Mouse (Mus musculus): ENCODE results near the gene Tsen2.
A peak's percentile ranks its signal among the peaks of the same experiment; 100 is the strongest.

The Tsen2 gene

DNA sequence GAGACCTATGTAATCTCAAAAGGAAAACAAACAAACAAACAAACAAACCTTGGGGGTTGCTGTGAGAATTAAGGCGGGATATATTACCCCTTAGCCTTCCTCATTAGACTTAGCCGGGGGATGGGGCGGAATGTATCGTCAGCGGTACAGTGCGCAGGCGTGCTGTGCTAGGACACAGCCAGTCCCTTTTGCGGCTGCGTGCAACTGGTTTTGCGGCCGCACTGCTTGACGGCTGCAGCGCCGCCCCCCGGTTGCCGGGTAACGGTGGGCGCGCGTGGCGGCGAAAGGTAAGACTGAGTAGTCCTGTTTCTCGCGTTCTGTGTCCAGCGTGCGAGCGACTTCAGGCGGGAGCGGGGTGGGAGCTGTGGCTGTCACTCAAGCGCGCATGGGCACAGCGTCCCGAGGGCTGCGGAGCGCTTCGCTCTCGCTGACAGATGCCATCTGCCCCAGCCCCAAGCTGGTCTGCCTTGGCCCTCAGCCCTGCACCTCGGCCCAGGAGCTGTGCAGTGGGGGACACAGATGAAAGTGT, at the start of gene Tsen2:
Gene Tsen2 (plus strand): TSS at position 223 of the 529 bp plus-strand sequence.
- peak; percentile 96 for DNase-seq (ENCODE audit: extremely low spot score)

DNA sequence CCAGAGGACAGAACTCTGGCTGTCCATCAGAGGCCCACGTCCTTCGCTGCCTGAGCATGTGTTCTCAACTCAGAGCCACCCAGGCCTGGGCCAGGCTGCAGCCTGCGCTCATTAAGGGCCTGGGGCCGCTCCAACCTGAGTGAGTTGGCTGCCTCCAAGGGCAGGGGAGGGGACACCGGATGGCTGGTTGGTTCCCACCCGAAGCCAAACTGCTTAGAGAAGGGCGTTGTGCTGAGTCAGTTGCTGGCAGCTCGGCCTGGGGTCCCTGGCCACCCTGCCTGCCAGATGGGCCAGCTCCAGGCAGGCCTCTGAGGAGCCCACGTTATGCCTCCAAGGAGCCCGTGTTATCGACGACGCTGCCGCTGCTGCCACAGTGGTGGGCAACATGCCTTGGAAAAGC, 44.9 kb upstream of the Tsen2 start:
- DNase-seq (ENCODE audit: extremely low spot score), result no peak

DNA sequence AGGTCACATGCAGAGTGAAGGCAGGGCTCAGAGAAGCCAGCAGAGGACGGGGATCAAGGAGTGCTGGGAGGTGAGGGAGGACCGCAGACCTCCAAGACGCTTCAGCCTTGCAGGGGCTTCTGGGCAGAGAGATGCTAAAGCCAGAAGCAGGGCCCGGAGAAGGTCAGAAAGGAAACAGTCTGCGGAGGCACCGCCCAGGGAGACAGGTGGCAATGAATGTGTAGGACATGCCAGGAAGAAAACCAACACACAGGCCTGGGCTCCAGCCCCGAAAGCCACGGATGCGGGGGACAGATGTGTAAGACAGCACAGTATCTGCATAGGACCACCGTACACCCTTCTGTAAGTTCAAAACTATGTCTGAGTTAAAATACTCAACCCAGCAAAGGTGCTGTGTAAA, 44.2 kb upstream of the Tsen2 start:
- no peak for DNase-seq (ENCODE audit: extremely low spot score)

DNA sequence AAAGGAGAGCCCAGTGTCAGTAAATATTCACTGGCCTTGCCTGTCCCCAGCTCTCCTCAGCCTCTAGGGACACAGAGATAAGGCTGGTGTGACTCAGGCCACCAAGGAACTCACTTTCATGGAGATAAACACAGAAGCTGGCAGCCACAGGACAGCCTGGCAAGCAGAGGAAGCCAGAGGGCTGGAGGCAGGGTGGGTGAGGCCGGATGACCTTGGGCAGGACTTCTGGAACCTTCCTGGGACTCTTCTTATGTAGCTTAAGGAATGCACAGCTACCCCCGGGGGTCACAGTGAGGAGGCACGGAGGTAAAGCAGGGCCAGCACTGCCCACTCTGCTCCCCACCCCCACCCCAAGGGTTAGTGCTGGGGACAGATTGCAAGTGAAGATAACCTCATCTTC, 43.3 kb upstream of the Tsen2 start:
- DNase-seq (ENCODE audit: extremely low spot score), result no peak

DNA sequence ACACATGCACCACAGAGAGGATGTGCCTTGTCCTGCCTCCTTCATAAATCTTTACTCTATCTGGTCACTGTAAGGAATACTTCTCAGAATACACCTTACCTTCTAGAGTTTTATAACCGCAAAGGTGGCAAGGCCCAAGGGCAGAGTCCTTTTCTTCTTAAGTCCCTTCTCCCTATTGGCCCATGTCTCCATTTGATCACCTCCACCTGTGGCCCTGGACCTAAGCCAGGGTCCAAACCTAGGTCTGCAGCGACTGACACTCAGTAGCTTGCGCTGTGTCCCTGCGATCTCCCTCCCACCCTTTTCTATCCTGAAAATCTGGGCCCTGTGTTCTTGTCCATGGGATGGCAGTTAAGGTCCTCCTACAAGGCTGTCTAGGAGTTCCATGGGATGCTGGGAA, 41.4 kb upstream of the Tsen2 start:
- no peak for DNase-seq (ENCODE audit: extremely low spot score)

DNA sequence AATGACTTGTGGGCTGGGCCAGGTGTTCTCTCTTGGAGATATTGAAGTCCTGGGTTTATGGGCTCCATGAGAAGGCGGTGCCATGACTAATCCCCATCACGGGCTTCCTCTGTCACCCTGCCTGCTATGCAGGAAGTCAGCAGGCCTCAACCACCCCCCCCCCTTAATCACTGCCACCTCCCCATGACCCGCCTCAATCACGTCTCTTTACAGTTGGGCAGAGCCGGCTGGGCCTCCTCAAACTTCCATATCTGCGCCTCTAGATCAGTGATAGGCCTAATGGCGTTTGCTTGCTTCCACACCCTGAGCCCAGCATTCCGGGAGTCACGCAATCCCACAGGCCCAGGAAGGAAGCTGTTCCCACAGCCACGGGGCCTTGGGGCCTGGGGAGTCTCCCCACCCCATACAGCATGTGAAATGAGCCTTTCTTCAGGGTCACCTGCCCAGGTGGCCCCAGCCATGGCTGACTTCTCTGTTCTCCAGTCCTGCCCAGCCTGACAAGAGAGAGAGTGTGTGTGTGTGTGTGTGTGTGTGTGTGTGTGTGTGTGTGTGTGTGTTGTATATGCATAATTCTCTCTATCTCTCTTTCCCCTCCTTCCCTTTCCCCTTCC, 40.8 kb upstream of the Tsen2 start:
- DNase-seq (ENCODE audit: extremely low spot score), result no peak

DNA sequence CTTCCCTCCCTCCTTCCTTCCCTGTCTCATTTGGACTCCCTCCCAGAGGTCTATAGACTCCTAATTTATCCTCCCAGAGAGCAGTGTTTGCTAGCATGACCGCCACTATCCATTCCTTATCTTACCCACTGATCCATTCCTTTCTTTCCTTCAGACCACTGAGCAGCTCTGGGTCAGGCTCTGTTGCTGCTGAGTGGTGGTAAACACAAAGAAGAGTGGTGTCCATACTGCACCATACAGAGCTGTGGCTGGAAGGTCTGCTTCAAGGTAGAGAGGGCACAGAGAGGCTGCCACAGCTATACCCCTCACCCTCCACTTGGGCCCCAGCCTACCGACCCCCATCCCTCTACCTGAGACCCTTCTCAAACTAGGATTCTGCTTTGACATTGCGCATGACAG, 40.3 kb upstream of the Tsen2 start:
- no peak for DNase-seq (ENCODE audit: extremely low spot score)

DNA sequence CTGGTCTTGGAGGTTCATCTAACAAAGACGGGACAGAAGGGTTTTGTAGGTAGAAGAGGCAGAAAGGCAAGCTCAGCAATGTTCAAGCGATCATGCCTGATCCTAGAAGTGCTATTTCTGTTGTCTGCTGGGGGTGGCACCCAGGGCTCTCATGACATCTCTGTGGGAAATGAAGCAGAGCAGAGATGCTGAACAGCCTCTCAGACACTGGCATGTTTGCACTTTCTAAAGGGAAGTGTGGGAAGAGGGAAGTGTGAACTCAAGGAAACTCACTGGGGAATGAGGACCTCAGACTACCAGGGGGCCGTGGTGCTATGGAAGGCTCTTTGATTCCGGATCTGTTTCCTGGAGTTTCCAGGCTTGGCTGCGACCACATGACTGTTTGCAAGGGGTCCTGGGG, 39.5 kb upstream of the Tsen2 start:
- DNase-seq (ENCODE audit: extremely low spot score), result no peak

DNA sequence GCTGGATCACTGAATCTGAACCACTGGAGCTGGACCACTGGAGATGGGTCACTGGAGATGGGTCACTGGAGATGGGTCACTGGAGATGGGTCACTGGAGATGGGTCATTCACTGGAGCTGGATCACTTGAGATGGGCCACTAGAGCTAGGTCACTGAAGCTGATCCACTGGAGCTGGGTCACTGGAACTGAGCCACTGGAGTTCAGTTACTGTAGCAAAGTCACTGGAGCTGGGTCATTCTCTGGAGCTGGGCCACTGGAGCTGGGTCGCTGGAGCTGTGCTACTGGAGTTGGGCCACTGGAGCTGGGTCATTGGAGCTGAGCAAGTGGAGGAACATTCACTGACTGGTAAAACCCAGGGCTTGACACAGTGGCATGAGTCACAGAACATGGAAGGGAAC, 38.0 kb upstream of the Tsen2 start:
- no peak for DNase-seq (ENCODE audit: extremely low spot score)

DNA sequence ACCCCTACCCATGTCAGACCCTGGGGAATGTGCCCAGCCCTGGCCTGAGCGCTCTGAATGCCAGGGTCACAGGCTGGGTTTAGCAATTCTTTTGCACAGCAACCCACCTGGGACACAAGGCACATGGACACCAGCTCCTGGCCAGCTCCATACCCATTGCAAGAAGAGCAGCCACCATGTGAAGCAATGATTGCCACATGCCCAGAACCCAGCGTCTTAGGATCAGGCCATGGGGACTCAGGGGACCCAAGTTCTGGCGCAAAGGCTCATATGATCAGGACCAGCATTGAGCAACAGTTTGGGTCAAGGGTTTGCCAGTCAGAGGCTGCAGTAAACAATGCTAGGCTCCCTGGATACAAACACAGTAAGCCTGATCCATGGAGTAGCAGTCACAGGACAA, 33.0 kb upstream of the Tsen2 start:
- no peak for DNase-seq (ENCODE audit: extremely low spot score)

DNA sequence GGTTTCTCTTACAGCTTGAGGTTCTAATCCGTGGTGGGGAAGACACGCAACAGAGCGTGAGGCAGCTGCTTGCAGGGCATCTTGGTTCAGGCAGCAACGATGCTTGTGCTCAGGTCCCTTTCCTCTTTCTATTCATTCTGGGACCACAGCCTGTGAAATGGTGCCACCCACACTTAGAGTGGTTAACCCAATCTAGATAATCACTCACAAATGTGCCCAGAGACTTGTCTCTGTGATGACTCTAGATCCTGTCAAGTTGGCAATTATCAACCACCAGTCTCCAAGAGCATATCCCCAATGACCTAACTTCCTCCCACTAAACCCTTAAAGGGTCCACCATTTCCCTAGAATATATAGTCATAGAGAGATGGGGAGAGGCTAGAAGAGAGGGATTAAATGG, 31.3 kb upstream of the Tsen2 start:
- DNase-seq (ENCODE audit: extremely low spot score), result no peak

DNA sequence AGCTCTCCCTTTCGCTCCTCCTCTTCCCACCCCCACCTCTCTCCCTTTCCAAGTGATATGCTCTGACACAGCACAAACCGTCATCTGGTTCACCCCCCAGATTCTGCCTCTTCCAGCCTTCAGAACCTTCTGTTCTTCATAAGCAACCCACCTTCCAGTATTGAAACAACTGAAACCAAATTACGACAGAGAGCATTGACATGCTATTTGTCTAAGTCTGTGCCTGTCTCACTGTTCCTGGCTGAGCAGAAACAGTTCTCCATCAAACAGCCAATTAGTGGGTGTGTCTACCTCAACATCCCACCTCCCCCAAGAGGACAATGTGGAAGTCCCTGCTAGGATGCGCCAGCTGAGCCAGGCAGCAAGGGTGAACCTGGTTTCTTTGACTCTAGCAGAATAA, 26.6 kb upstream of the Tsen2 start:
- no peak for DNase-seq (ENCODE audit: extremely low spot score)

DNA sequence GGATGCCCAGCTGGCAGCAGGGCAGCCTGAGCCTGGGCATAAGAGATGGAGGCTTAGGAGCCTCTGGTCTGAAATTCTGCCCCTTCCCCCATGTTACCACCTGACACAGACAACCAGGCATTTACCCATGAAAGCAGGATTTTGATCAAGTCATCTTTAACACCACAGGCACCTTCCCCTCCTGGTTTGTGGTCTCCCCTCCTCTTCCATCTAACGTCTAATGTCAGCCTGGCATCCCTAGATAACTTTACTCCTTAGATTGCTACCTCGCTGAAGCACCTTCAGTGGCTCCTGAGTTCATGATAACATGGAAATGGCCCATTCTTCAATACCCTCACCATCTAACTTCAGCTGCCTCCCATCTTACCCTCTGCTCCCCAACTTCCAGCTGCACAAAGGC, 26.1 kb upstream of the Tsen2 start:
- no peak for DNase-seq (ENCODE audit: extremely low spot score)

DNA sequence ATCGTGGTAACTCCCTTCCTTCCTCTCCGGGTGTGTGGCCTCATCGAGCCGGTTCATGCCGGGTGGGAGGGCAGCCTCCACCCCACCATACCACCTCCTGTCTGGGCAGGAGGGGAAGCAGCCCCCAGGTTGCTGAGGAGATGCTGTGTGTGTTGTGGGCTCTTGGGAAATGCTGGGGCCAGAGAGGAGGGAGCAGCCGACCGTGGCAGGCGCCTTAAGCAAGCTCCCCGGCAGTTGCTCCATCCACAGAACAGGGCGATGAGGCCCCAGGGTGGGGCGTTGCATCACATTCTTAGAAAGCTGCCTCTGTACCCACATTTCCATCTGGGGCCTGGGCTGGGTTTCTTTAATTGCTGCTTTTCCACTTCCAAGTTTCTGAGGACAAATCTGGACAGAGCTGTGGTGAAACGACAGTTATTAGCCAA, 25.2 kb upstream of the Tsen2 start:
- DNase-seq (ENCODE audit: extremely low spot score), result no peak

DNA sequence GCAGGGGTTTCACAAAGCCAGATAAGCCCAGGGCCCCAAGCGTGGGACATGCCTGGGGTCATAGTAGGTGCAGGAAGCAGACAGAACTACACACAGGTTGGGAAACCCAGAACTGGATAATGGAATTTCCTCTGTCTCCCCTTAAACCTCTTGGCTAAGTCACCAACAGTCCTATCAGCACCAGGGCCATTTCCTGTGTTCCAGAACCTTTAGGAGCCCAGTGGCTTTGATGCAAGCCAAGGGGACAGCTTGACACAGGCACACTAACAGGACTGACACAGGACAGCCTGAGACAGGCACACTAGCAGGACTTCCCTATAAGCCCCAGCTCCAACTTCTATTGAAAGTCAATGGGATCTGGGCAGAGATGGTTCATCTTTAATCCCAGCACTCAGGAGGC, 22.5 kb upstream of the Tsen2 start:
- no peak for DNase-seq (ENCODE audit: extremely low spot score)

DNA sequence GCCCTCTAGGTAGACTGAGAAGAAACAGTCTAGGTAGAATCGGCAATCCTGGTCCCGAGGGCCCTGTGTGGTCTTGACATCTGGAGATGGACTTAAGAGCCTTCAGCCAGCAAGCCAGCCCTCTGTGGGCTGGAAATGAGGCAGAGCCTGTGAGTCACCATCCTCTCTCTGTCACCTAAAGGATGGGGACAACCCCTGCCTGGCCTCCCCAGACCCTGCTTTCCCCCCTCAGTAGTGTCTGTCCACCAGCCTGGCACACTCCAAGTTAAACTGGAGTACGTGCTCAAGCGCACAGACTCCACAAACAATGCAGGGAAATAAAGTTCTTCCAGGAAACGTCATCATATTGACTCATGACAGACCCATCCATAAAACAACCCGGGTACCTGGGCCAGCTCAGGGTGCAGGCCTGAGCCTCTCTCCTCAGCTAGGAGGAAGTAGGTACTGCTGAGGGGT, 21.7 kb upstream of the Tsen2 start:
- no peak for DNase-seq (ENCODE audit: extremely low spot score)

DNA sequence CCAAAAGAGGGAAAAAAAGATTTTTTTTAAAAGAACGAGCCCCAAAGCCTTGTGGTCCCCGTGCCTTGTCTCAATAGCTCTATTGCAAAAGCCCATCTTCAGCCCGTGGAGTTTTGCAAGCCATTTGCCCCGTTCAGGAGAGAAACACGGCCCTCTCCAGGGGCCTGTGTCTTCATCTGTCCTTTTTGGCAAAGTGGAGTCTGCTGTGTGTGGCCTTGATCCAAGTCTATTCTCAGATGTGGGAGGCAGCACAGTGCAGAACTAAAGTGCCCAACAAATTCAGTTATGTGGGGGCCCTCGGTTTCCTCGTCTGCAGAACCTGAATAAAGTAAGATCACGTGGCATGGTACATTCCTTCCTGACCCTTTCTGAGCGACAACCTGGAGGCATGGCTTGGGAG, 21.3 kb upstream of the Tsen2 start:
- no peak for DNase-seq (ENCODE audit: extremely low spot score)

DNA sequence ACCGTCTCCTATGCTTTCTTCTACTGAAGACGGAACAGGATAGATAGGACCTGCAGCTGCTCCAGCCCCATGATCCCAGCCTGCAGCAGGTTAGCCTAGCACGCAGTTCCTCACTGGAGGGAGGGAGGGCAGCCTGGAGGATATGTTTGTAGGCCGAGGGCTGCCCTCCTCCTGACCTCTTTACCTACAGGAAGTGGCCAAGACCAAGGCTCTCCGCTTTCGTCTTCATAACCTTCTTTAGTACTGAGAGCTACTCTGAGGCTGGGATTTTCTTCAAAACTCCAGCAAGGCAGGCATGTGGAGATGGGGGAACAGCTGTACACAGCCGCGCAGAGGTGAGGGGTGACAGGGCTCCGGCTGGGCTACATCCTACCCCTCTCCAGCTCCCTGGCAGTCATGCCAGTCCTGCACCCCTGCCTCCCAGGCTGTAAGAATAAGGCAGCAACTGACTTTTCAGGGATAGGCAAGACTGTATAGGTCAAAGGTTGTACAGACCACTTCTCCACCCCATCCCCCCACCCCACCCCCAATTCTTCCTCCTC, 19.9 kb upstream of the Tsen2 start:
- no peak for DNase-seq (ENCODE audit: extremely low spot score)

DNA sequence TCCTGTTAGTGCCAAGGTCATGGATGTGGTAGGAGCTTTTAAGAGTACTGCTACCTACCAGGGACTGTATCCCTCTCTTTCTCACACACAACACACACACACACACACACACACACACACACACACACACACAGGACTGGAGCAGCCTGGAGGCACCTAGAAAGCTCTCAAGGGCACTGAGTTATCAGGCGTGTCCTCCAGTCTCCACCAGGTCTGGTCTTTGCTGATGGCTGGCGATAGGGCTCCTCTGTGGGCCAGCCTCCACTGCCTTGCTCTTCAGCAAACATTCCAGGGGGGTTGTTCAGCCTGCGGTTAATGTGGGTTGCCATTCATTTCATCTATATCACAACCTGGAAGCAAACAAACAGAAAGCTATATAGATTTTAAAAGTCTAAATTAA, 17.0 kb upstream of the Tsen2 start:
- DNase-seq (ENCODE audit: extremely low spot score), result no peak

DNA sequence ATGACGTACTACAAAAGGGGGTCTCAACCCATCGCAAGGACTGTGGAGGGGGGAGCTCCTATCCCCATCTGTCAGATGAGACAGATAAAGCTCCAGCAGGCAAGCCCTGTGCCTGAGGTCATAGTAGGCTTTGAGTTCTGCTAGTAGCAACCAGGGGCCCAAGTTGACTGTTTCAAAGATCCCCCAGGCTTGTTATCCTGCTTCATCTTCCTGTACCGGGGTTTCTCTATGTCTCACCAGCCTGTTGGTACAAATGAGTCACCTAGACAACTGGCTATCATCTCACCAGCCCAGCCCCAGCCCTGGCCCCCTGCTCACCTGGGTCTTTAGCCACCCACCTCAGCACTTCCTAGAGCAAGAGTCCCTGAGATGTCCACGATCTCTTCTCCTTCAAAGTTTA, 16.1 kb upstream of the Tsen2 start:
- no peak for DNase-seq (ENCODE audit: extremely low spot score)

DNA sequence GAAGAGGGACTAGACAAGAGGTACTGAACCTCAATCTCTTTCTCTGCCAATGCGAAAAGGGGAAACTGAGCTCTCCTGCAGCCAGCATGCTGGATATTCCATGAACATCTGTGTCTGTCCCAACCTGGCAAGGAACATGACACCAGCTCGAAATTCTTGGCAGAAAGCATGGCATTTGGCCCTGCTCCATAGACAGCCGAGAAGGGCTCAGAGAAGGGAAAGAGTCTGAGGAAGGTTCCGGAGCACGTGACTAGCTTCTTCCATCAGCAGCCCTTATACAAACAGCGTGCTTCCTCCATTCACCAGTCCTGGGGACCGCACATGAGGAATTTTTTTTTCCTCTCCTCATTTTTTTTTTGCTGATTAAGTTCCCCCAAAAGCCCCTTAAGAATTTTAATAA, 9.8 kb upstream of the Tsen2 start:
- DNase-seq (ENCODE audit: extremely low spot score), result no peak

DNA sequence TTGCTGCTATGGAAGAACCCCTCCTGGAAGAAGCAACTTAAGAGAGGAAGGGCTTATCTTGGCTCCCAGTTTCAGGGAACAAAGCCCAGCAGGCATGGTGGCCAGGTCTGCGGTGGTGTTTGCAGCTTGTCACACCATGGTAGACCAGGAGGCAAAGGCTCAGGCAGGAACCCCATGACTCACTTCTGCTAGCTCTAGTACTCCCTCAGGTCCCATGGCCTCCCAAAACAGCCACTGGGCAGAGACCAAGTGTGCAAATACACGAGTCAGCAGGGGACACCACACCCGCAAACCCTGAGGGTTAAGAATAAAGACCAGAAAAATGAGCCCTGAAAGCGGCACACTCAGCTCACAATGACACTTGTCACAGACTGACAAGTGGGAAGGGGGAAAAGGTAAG, 8.3 kb upstream of the Tsen2 start:
- DNase-seq (ENCODE audit: extremely low spot score), result no peak

DNA sequence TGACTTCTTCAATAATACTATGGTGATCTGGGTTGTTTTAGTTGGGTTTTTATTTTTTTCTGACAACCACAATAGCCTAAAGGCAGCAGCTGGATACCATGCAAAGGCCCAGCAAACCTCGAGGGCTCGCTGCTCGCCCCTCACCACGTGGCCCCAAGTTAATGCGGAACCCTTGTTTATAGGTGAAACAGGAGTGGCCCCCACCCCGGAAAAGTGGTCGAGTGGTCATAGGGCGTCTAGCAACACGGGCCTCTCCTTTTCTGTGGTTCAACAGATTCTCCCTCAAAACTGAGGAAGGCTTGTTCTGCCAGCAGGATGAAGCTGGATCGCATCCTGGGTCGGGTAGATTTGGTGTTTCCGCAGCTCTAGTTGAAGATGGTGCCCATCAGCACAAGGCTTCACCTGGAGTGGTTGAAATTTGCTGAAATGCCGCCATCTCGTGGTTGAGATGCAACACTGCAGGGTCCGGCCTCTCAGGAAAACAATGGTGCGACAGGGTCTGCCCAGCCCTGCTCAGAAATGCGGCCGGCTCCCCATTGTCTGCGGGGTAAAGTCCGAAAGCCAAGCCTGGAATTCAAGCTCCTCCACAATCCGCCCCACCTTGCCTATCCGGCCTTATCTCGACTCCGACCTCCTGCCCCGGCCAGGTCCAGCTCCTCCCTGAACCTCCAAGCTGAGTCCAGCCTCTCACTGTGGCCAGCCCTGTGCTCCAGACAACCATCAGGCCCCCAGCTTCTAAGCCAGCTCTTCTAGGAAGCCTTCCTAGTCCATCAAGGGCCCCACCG, 5.6 kb upstream of the Tsen2 start:
- DNase-seq (ENCODE audit: extremely low spot score), result peak; percentile 90

All from embryo, embryonic 9.5 days (tissue).